Mouse (Mus musculus): ENCODE data around the gene Pcbp1.
A peak's percentile ranks its signal among the peaks of the same experiment; 100 is the strongest.
"Not testable (repeated sequence)": the region's sequence is repeated elsewhere in the genome, so short reads cannot be mapped to it uniquely, and the experiment has no call there.

The Pcbp1 gene

DNA sequence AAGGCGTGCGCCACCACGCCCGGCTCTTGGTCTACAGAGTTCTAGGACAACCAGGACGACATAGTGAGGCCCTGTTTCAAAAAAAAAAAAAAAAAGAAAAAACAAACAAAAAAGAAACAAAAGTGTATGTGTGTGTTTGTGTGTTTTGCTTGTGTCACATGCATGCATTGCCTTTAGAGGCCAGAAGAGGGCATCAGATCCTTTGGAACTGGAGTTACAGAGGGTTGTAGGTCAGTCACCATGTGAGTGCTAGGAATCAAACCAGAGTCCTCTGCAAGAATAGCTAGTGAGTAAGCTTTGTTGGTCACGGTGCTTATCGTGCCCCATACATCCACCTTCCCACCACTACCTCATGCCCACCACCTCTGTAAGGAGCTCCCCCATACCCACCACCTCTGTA lies 31.4 kb downstream of the Pcbp1 start:
- no peak for DNase-seq (ENCODE audit: low spot score)

DNA sequence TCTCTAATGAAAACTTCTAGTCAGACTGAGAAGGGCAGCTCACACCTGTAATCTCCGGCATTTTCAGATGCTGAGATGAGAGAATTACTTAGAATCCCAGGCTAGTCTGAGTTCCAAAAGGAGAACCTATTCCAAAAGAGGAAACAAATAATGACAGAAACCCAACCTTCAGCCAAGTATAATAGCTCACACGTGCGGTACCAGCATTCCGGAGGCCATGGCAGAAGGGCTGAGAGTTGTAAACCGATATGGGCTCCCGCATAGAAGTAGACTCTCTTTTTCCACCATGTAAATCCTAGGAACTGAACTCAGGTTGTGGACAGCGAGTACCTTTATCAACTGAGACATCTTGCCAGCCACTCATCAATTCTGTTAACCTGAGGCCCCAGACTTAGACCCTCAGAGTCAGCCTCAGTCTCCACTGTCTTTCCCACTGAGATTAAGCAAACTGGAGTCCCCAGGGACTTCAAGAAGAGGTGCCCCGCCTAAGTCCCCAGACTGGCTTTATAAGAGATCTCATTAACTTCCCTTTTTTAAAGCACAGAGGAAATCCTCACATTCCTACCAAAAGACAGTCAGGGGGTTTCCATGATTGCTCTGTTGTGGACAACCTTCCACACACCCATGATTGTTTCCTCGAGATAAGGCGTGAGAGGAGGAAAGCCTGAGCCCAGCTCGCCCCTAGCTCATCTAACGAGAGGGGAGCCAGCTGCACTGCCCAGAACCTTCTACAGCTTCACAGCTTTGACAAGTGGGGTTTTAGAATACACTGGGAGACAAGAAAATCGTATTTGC lies 32.5 kb downstream of the Pcbp1 start:
- no peak for DNase-seq (ENCODE audit: low spot score)

DNA sequence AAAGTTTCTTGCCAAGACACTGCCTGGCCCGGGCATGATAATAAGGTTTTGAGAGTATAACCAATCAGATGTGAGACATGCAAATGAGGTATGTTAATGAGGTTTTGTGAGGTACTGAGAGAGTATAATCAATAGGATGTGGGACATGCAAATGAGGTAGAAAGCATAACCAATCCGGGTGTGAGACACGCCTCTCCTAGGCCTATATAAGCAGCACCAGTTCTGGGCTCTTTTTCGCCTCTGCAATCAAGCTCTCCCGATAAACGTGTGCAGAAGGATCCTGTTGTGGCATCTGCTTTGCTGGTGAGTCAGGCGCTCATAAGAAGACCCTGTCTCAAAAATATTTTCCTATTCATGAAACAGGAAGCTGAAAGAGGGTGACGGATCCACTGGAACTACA lies 35.7 kb downstream of the Pcbp1 start:
- not testable (repeated sequence) for DNase-seq (ENCODE audit: low spot score)

DNA sequence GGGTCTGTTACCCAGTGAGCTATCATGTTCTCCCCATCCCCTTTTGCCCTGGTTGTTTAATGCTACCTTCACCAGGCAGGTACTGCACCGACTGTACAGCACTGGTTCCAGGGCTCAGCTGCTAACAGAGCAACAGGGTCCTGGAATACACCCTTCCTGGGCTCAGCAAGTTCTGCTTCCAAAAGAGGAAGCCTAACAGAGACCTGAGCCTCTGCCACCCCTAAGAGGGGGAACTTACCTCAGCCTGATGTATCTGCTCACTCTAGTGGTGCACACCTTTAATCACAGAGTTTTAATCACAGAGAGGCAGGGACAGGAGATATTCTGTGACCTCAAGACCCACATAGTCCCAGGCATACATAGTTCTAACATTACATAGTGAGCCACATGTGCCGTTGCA lies 36.2 kb downstream of the Pcbp1 start:
- DNase-seq (ENCODE audit: low spot score), result no peak

DNA sequence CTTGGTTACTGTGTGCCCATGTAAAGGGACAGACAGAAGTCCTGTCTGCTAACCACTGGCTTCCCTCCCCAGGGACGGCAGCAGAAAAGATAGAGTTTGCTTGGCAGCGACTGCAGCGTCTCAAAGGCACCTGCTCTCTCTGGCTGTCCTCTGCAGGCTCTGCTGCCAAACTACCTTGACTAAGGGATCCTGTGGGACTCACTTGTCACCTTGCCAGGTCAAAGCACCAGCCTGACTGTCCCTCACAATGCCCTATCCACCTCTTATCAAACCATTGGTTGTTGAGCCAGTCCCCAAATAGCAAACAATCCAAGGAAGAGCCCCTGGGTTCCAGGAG lies 38.0 kb downstream of the Pcbp1 start:
- no peak for DNase-seq (ENCODE audit: low spot score)

DNA sequence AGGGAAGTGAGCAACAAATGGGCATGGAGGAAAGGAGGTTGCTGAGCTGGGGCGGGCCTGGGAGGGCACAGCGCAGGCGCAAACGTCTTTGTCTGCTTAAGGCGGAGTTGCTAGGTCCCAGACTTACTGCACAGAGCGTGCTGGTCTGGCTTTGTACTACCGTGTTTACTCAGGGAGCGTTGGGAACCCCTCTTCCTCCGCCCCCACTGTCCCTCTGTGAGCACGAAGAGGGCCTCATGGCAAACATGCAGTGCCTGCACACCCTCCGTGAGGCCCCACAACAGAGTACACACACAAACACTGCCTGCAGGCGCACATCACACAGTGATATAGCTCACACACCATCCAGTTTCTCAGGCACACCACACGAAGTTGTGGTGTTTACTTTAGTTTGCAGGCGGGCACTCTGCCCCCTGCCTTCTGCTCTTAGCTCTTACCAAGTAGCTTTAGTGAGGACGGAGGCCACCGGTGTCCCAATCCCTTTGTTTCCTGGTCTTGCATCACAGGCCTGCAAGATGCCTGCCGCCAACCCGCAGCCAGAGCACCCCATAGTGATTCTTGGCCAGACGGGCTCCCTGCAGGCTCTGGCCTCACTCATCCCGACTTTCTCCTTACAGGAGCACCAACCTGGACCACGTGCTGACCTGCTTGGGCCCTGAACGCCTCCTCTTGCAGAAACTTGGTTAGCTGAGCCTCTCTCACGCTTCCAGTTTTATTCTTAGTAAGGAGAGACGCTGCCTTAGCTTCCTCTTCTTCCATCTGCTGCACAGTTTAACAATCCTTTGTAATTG lies 38.6 kb downstream of the Pcbp1 start:
- DNase-seq (ENCODE audit: low spot score), result peak; percentile 76

DNA sequence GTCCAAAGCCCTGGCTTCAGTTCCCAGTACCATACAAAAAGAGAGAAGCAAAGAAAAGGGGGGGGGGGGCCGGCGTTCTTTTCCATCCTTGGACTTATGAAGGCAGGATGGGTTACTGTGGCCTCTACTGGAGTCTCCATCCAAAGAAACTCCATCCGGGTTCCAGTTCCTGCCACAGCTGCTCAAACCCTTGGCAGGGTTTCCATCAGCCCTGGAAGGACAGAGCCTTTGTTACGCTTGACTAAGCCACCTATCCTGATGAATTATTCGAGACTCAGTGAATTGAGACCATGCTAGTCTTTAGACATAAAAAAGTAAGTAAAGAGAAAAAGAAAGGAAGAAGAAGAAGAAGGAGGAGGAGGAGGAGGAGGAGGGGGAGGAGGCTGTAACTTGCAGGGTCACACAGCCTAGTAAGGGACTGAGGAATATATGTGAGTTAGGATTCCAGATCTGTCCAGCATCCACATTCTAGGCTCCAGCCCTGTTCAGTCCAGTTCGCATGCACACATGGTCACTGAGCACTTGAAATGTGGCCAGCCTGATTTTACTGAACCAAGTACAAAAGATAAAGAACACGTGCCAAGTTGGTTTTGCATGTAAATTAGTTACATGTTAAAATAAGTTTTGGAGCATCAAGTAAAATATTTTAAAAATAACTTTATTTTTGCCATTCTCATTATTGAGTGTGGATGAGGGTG lies 40.0 kb downstream of the Pcbp1 start:
- DNase-seq (ENCODE audit: low spot score), result no peak

DNA sequence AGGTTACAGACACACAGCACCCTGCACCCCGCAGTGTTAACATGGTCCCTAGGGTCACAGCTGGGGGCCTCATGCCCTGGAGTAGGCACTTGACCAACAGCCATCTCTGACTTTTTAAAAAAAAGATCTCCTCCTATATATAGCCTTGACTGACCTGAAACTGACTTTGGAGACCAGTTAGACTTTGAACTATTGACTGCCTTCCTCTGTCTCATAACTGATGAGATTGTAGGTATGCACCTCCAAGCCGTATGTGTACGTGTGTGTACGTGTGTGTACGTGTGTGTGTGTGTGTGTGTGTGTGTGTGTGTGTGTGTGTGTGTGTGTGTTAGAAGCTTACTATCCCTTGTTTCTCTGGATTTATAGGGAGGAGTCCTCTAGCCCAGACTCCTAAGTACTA lies 44.2 kb downstream of the Pcbp1 start:
- no peak for DNase-seq (ENCODE audit: low spot score)

DNA sequence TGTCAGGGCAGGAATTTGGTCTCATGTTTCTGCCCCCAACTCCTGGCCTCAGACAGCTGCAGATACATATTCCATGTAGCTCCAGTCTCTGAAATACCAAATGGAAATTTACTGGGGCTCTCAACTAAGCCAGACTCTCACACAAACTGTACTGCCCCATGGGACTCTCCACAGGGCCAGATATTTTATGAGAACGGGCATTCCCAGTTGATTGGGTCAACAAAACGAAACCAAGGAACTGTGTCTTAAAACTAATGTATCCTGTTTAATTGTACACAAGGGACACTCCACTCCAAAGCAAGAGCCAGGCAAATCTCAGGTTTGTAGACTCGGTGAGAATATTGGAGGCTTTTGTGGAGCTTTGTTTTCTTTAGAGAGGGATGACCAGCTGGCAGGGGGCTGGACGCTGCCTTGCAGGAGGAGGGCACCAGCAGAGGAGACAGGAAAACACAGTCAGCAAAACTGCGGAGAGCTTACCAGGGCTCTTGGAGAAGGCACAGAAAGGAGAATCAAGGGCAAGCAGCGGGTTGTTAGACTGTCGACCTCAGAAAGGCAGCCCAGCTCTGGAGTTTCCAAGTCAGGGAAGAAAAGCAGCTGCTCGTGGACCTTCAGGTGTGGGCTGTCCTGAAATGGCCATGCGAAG lies 45.8 kb downstream of the Pcbp1 start:
- no peak for DNase-seq (ENCODE audit: low spot score)

DNA sequence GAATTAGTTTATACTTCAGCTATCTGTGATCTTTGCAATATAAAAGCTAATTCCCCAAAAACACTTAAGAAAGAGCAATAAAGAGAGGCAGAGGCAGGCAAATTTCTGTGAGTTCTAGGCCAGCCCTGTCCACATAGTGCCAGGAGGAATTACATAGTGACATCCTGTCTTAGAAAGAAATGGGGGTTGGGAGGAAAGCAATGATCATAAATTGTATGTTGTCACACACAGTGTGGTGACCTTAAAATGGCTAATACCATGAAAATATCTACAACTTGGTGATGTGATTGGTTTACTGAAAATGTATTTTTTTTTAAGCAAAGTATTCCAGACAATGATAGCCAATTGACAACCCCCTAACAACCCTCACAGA lies 46.3 kb downstream of the Pcbp1 start:
- no peak for DNase-seq (ENCODE audit: low spot score)

DNA sequence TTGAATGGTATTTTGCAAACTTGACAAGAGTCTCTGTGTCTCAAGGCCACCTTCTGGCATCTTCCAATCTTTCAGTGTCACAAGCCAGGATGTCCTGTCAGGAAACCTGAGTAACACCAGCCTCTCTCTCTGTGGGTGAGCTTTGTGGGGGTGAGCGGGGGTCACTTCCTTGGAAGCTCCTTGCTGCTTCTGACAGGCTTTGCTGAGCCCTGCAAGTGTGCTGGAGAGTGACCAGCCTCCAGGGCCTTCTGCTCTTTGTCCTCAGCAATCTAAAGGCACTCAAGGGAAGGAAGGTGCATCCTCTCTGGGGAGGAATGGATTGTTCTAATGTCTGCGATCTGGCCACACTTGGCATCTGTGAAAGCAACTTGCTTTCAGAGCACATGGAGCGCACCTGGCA lies 46.8 kb downstream of the Pcbp1 start:
- DNase-seq (ENCODE audit: low spot score), result no peak

DNA sequence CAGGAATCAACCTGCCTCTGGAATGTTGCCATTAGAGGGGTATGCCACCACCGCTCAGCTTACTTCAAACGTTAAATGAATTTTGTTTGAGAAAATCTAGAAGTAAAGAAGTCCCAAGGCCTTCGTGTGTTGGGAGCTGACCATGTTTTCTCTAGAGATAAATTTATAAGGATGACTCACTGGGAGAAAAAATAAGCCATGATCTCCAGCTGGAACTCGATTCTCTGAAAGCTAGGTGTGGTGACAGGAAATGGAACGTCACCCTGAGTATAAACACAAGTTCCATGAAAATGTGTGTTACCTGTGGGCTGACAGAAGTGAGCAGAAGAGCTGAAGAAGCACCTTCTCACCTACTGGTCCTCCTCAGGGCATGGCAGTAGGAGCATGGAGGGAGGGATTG lies 49.2 kb downstream of the Pcbp1 start:
- no peak for DNase-seq (ENCODE audit: low spot score)

DNA sequence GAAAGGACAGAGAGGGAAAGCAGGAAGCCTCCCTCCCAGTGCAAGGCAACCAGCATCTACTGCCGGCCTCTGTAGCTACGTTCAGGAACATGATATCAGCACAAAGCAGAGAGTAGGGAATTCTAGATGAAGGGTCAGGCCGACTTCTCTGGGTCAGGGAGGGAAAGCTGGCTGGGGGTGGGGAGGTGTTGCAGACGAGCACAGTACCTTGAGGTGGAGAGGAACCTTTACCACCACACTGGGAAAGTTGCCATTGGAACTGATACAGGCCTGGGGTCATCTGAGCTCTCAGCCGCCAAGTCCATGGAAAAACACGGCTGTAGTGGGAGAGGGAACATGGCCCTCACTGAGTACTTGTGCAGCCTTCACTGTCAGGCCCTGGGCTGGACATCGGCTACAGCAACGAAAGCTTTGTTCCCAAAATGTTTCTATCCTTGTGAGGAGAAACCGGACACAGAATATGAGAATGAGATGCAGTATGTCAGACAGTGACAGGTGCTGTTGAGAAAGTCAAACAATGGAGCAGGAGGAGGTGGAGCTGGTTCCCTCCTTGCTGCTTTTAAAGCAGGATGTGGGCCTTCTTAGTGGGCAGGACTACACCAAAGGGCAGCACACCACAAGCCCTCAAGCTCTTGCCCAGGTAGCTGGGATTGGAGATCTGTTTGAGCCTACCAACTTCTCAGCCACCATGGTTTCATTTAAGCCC lies 50.5 kb downstream of the Pcbp1 start:
- no peak for DNase-seq (ENCODE audit: low spot score)

DNA sequence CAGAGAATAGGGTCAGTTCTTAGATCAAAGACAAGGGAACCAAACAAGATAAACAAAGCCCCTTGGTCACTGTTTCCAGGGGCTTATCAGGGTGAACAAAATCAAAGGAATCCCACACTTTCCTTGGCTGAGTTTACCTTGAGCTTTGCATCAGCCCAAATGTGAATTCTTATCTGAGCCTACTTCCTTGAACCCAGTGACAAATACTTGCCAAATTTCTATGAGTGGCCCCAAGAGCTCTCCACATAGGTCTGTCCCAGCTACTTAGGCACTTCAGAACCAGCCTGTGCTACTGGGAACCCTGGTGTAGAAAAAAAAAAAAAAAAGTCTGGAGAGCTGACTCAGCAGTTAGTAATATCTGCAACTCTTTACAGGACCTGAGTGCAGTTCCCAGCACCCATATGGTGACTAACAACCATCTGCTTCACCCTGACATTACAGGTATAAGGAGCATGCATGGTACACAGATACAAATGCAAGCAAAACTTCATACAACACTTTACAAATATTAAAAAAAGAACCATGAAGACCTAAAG lies 51.4 kb downstream of the Pcbp1 start:
- DNase-seq (ENCODE audit: low spot score), result no peak

Measured in layer of hippocampus, adult 11-12 months (tissue).